Mouse (Mus musculus) MEL (cell line): ENCODE data around the gene Zzef1.
A peak's percentile ranks its signal among the peaks of the same experiment; 100 is the strongest.

Source experiments
- CHD1 ChIP-seq: IDR thresholded peaks from 2 replicates; pipeline ENCODE4 v1.6.1; 2012; ENCODE audit warnings: low read depth, mild to moderate bottlenecking, inconsistent platforms, low read length, improper control_type of control experiment
- CHD2 ChIP-seq: IDR thresholded peaks from 2 replicates; pipeline ENCODE4 v1.6.1; 2011; ENCODE audit warnings: low read length, improper control_type of control experiment
- CTCF ChIP-seq, 3 experiments: IDR thresholded peaks in 2 of 3; conservative IDR thresholded peaks in 1 of 3; 2 replicates each; pipeline ENCODE4 v1.5.1; 2011 to 2012; ENCODE audit warnings: low read length in 3 of 3, low read depth in 2 of 3, mild to moderate bottlenecking in 2 of 3, improper control_type of control experiment in 1 of 3, inconsistent platforms in 1 of 3, mixed read lengths in 1 of 3, moderate library complexity in 1 of 3; ENCODE audit not compliant: control insufficient read depth in 1 of 3, insufficient read depth in 1 of 3, poor library complexity in 1 of 3, severe bottlenecking in 1 of 3
- E2F4 ChIP-seq: IDR thresholded peaks from 2 replicates; pipeline ENCODE4 v1.6.1; 2011; ENCODE audit warnings: low read depth, low read length, improper control_type of control experiment, borderline replicate concordance
- GATA1 ChIP-seq: IDR thresholded peaks from 2 replicates; pipeline ENCODE4 v1.6.1; 2011; ENCODE audit warnings: low read depth, low read length, improper control_type of control experiment
- MAX ChIP-seq: IDR thresholded peaks from 2 replicates; pipeline ENCODE4 v1.6.1; 2011; ENCODE audit warnings: low read length, improper control_type of control experiment
- NRF1 ChIP-seq: IDR thresholded peaks from 2 replicates; pipeline ENCODE4 v1.6.1; 2014; ENCODE audit warnings: low read depth, mild to moderate bottlenecking, inconsistent platforms, low read length, improper control_type of control experiment, moderate library complexity; ENCODE audit not compliant: poor library complexity, insufficient read depth, severe bottlenecking
- POLR2A ChIP-seq, 2 experiments: IDR thresholded peaks; 2 replicates each; pipeline ENCODE4 v1.6.1; 2011 to 2012; ENCODE audit warnings: low read length in 2 of 2, mild to moderate bottlenecking in 2 of 2, control low read depth in 1 of 2, improper control_type of control experiment in 1 of 2, low read depth in 1 of 2, moderate library complexity in 1 of 2; ENCODE audit not compliant: control insufficient read depth in 1 of 2, insufficient read depth in 1 of 2, poor library complexity in 1 of 2
- POLR2AphosphoS2 ChIP-seq: IDR thresholded peaks from 2 replicates; pipeline ENCODE4 v1.6.1; 2011; ENCODE audit warnings: low read length, improper control_type of control experiment
- SIN3A ChIP-seq: IDR thresholded peaks from 2 replicates; pipeline ENCODE4 v1.6.1; 2012; ENCODE audit warnings: low read length, improper control_type of control experiment, inconsistent platforms
- TBP ChIP-seq: IDR thresholded peaks from 2 replicates; pipeline ENCODE4 v1.8.0; 2011; ENCODE audit warnings: low read depth, low read length, improper control_type of control experiment
- UBTF ChIP-seq: IDR thresholded peaks from 2 replicates; pipeline ENCODE4 v1.6.1; 2012; ENCODE audit warnings: low read depth, mild to moderate bottlenecking, inconsistent platforms, low read length, improper control_type of control experiment, moderate library complexity, borderline replicate concordance; ENCODE audit not compliant: insufficient read depth
- ZC3H11A ChIP-seq: IDR thresholded peaks from 2 replicates; pipeline ENCODE4 v1.6.1; 2012; ENCODE audit warnings: low read depth, mild to moderate bottlenecking, inconsistent platforms, low read length, improper control_type of control experiment

- TF ChIP-seq SIN3A: no peak
- TF ChIP-seq CTCF (IDR thresholded peaks at IDR 0.05 in 2 of 3, conservative IDR thresholded peaks at IDR 0.05 in 1 of 3; ENCODE audit: control insufficient read depth in 1 of 3, insufficient read depth in 1 of 3, low read depth in 2 of 3, low read length in 3 of 3, poor library complexity in 1 of 3, severe bottlenecking in 1 of 3): no peak
- TF ChIP-seq POLR2A (IDR thresholded peaks at IDR 0.05; ENCODE audit: control insufficient read depth in 1 of 2, insufficient read depth in 1 of 2, low read depth in 1 of 2, low read length in 2 of 2, poor library complexity in 1 of 2): no peak
- TF ChIP-seq MAX: no peak
- no peak for TF ChIP-seq CHD2
- TF ChIP-seq E2F4: no peak
- no peak for TF ChIP-seq TBP
- TF ChIP-seq NRF1: no peak
- TF ChIP-seq UBTF: no peak
- no peak for TF ChIP-seq CHD1
- TF ChIP-seq GATA1: peak; percentile 72
- no peak for TF ChIP-seq POLR2AphosphoS2
- no peak for TF ChIP-seq ZC3H11A
Observed at GRCm38 (mm10) chr11:72851214-72851613, 55.2 kb downstream of the Zzef1 start.
